Mouse (Mus musculus) urinary bladder, postnatal 4 days (tissue): ENCODE results near the gene Det1.

Experiments used
- DNase-seq, 2 experiments: peaks; one replicate each; pipeline ENCODE4 v3.0.0; 2021 to 2022; ENCODE audit warnings: low spot score in 2 of 2

Det1 gene

GRCm38 (mm10) chr7:78854051-78854450, 7.0 kb upstream of the Det1 start:
- DNase-seq: no peak

- no peak for DNase-seq
Observed at GRCm38 (mm10) chr7:78846066-78846716, 872 bp downstream of the Det1 start.

GRCm38 (mm10) chr7:78841601-78842000, 5.5 kb downstream of the Det1 start:
- DNase-seq: no peak

GRCm38 (mm10) chr7:78837250-78837649, 9.8 kb downstream of the Det1 start:
- no peak for DNase-seq

GRCm38 (mm10) chr7:78835656-78836055, 11.4 kb downstream of the Det1 start:
- DNase-seq: no peak

- DNase-seq: no peak
Observed at GRCm38 (mm10) chr7:78827749-78828362, 19.2 kb downstream of the Det1 start.

GRCm38 (mm10) chr7:78826682-78827385, 20.2 kb downstream of the Det1 start:
- DNase-seq: no peak

GRCm38 (mm10) chr7:78818336-78818735, 28.7 kb downstream of the Det1 start:
- DNase-seq: no peak

GRCm38 (mm10) chr7:78814766-78815165, 32.3 kb downstream of the Det1 start:
- no peak for DNase-seq

- DNase-seq: no peak
Observed at GRCm38 (mm10) chr7:78813791-78814190, 33.3 kb downstream of the Det1 start.

GRCm38 (mm10) chr7:78807192-78807591, 39.9 kb downstream of the Det1 start:
- no peak for DNase-seq

GRCm38 (mm10) chr7:78803841-78804240, 43.2 kb downstream of the Det1 start:
- DNase-seq: no peak

- no peak for DNase-seq
Observed at GRCm38 (mm10) chr7:78799730-78800496, 47.1 kb downstream of the Det1 start.

GRCm38 (mm10) chr7:78797843-78798455, 49.1 kb downstream of the Det1 start:
- DNase-seq: no peak

GRCm38 (mm10) chr7:78796624-78797023, 50.4 kb downstream of the Det1 start:
- no peak for DNase-seq

GRCm38 (mm10) chr7:78794571-78795092, 52.4 kb downstream of the Det1 start:
- no peak for DNase-seq

GRCm38 (mm10) chr7:78793895-78794570, 53.0 kb downstream of the Det1 start:
- no peak for DNase-seq

GRCm38 (mm10) chr7:78791359-78792222, 55.5 kb downstream of the Det1 start:
- DNase-seq: no peak

GRCm38 (mm10) chr7:78787793-78788380, 59.2 kb downstream of the Det1 start:
- DNase-seq: no peak

- DNase-seq: no peak
Observed at GRCm38 (mm10) chr7:78785906-78786305, 61.2 kb downstream of the Det1 start.
